8 mouse cellular contexts compared by ENCODE assay signal in genomic region chr3:127552973-127553719, GRCm38 (mm10). TPM values are rescaled to one million over a fixed set of nuclear protein-coding genes. Genes with fewer than 3 reads are reported as not detected.
DNase-seq lines count a peak whose midpoint lies in the region; ATAC-seq lines count a peak whose summit lies in the region.

TSS of gene Larp7 (minus strand) at chr3:127553349.
TSS of gene Zgrf1 (plus strand) at chr3:127553489.

- H3K27ac ChIP-seq in brown adipose tissue, adult 24 weeks (replicated peaks; ENCODE audit: low read depth, low read length), result peak within 1 kb of the TSS; percentile 98
- peak within 1 kb of the TSS; percentile 97 for H3K27ac ChIP-seq in heart, embryonic 13.5 days (replicated peaks)
- peak within 1 kb of the TSS; percentile 86 for H3K27ac ChIP-seq in liver, embryonic 12.5 days
- H3K27ac ChIP-seq in stomach, embryonic 15.5 days, result peak within 1 kb of the TSS; percentile 97

- no peaks in the 10 kb centered on the region for H3K4me1 ChIP-seq in brown adipose tissue, adult 24 weeks (ENCODE audit: control insufficient read depth, insufficient read depth, insufficient read length, low read length)
- peaks cover 20% of the 10 kb centered on the region for H3K4me1 ChIP-seq in heart, embryonic 13.5 days
- peaks cover 32% of the 10 kb centered on the region for H3K4me1 ChIP-seq in liver, embryonic 12.5 days
- peaks cover 7% of the 10 kb centered on the region for H3K4me1 ChIP-seq in stomach, embryonic 15.5 days

- under 1% methylated on average over 73 of the region's 73 CpGs for WGBS in heart, embryonic 13.5 days
- WGBS in liver, embryonic 12.5 days (ENCODE audit: insufficient replicate concordance), result under 1% methylated on average over 71 of the region's 73 CpGs
- WGBS in stomach, embryonic 15.5 days, result under 1% methylated on average over 71 of the region's 73 CpGs

- H3K27me3 ChIP-seq in heart, embryonic 13.5 days (replicated peaks), result no peaks in the 10 kb centered on the region
- H3K27me3 ChIP-seq in liver, embryonic 12.5 days (replicated peaks), result no peaks in the 10 kb centered on the region
- H3K27me3 ChIP-seq in stomach, embryonic 15.5 days (replicated peaks), result no peaks in the 10 kb centered on the region

- ATAC-seq in heart, embryonic 13.5 days (ENCODE audit: extremely low read depth, insufficient number of reproducible peaks, low FRiP score, low TSS enrichment), result peak; percentile 98
- ATAC-seq in liver, embryonic 12.5 days, result peak; percentile 96
- ATAC-seq in stomach, embryonic 15.5 days (ENCODE audit: insufficient read depth, low FRiP score, low read depth), result peak; percentile 99

- peak within 1 kb of the TSS; percentile 89 for H3K9ac ChIP-seq in heart, embryonic 13.5 days
- peak within 1 kb of the TSS; percentile 81 for H3K9ac ChIP-seq in liver, embryonic 12.5 days
- peak within 1 kb of the TSS; percentile 61 for H3K9ac ChIP-seq in stomach, embryonic 15.5 days

- peaks cover 27% of the 10 kb centered on the region for H3K36me3 ChIP-seq in heart, embryonic 13.5 days
- H3K36me3 ChIP-seq in liver, embryonic 12.5 days, result peaks cover 30% of the 10 kb centered on the region
- H3K36me3 ChIP-seq in stomach, embryonic 15.5 days, result peaks cover 5% of the 10 kb centered on the region; the same call in 1 of the 2 replicates

- H3K4me3 ChIP-seq in brown adipose tissue, adult 24 weeks (ENCODE audit: insufficient read depth, low read depth, low read length), result peak within 1 kb of the TSS; percentile 88
- H3K4me3 ChIP-seq in heart, embryonic 13.5 days, result peak within 1 kb of the TSS; percentile 83
- H3K4me3 ChIP-seq in liver, embryonic 12.5 days, result peak within 1 kb of the TSS; percentile 87
- H3K4me3 ChIP-seq in stomach, embryonic 15.5 days (replicated peaks), result peak within 1 kb of the TSS; percentile 73

- peak; percentile 100 for DNase-seq in CD4-positive, CD25-positive, alpha-beta regulatory T cell, adult 2 months (ENCODE audit: low read depth, low spot score)
- DNase-seq in fat pad, adult 2 months (ENCODE audit: extremely low read depth, low read depth, low spot score), result peak; percentile 62
- DNase-seq in kidney, postnatal 10 days, result peak; percentile 99
- DNase-seq in natural killer cell, adult 2 months (ENCODE audit: low spot score in 2 of 2), result peak; percentile 99

- peak within 1 kb of the TSS; percentile 83 for H3K4me2 ChIP-seq in heart, embryonic 13.5 days
- H3K4me2 ChIP-seq in liver, embryonic 12.5 days, result peak within 1 kb of the TSS; percentile 79
- H3K4me2 ChIP-seq in stomach, embryonic 15.5 days, result peak within 1 kb of the TSS; percentile 73

- H3K9me3 ChIP-seq in heart, embryonic 13.5 days, result no peaks in the 10 kb centered on the region
- no peaks in the 10 kb centered on the region for H3K9me3 ChIP-seq in liver, embryonic 12.5 days (replicated peaks)
- no peaks in the 10 kb centered on the region for H3K9me3 ChIP-seq in stomach, embryonic 15.5 days

RNA-seq across cellular contexts. Expression of gene Larp7, which starts in this region (rescaled TPM):
- polyA plus RNA-seq in brown adipose tissue, adult 24 weeks (2012; ENCODE audit: insufficient read depth, insufficient read length, missing spikeins), result 14.6 and 17.3 TPM in 2 replicates
- polyA plus RNA-seq in heart, embryonic 13.5 days (2015; fragmentation: Nextera tagmentation; extraction: Ambion mirVana), result 50.9 and 53.7 TPM in 2 replicates
- polyA plus RNA-seq in liver, embryonic 12.5 days (2016; fragmentation: Nextera tagmentation; extraction: Ambion mirVana), result 41.4 and 42.7 TPM in 2 replicates
- polyA plus RNA-seq in stomach, embryonic 15.5 days (2015; fragmentation: Nextera tagmentation; extraction: Ambion mirVana), result 50.9 and 55.5 TPM in 2 replicates

RNA-seq across cellular contexts. Expression of gene Zgrf1, which starts in this region (rescaled TPM):
- polyA plus RNA-seq in brown adipose tissue, adult 24 weeks (2012; ENCODE audit: insufficient read depth, insufficient read length, missing spikeins), result 0.17 and 0.48 TPM in 2 replicates
- 6.8 and 8.1 TPM in 2 replicates for polyA plus RNA-seq in heart, embryonic 13.5 days (2015; fragmentation: Nextera tagmentation; extraction: Ambion mirVana)
- polyA plus RNA-seq in liver, embryonic 12.5 days (2016; fragmentation: Nextera tagmentation; extraction: Ambion mirVana), result 6.9 and 8.9 TPM in 2 replicates
- 7.2 and 8.1 TPM in 2 replicates for polyA plus RNA-seq in stomach, embryonic 15.5 days (2015; fragmentation: Nextera tagmentation; extraction: Ambion mirVana)

Comparison
In these comparisons a context has a peak if more than half of its experiments do, and no peak if none do; other contexts are left out.
1. Peak in every context shown above with its lines: DNase-seq, ATAC-seq, H3K4me3 ChIP-seq and H3K27ac ChIP-seq.